Mouse (Mus musculus): Measurements from ENCODE around the gene Myzap. TPM values are rescaled to one million over a fixed set of nuclear protein-coding genes. Genes with fewer than 3 reads are reported as not detected.
"Not testable (repeated sequence)": the region's sequence is repeated elsewhere in the genome, so short reads cannot be mapped to it uniquely, and the experiment has no call there.

Gene Myzap
- polyA plus RNA-seq, 1 experiment = 1.3 TPM

- no peaks in the 10 kb centered on the region for H3K4me1 ChIP-seq (ENCODE audit: control insufficient read depth, insufficient read depth, low read length)
- H3K4me3 ChIP-seq (ENCODE audit: insufficient read depth, low read length) = no peak overlapping the region
- no peak overlapping the region for H3K27ac ChIP-seq (ENCODE audit: insufficient read depth, low read length)
- no peak for TF ChIP-seq CTCF (IDR thresholded peaks at IDR 0.05; ENCODE audit: extremely low read depth, insufficient read depth, low read length)
- no peak for TF ChIP-seq POLR2A (IDR thresholded peaks at IDR 0.05; ENCODE audit: extremely low read depth, insufficient read depth, low read length)
These were observed 95.5 kb downstream of the Myzap start for GRCm38 (mm10) chr9:71496637-71497036.

GRCm38 (mm10) chr9:71493771-71494170, 98.4 kb downstream of the Myzap start:
- no peaks in the 10 kb centered on the region for H3K4me1 ChIP-seq (ENCODE audit: control insufficient read depth, insufficient read depth, low read length)
- H3K27ac ChIP-seq (ENCODE audit: insufficient read depth, low read length) = no peak overlapping the region
- TF ChIP-seq POLR2A (IDR thresholded peaks at IDR 0.05; ENCODE audit: extremely low read depth, insufficient read depth, low read length) = no peak
- TF ChIP-seq CTCF (IDR thresholded peaks at IDR 0.05; ENCODE audit: extremely low read depth, insufficient read depth, low read length) = no peak
- H3K4me3 ChIP-seq (ENCODE audit: insufficient read depth, low read length) = no peak overlapping the region

- Histone ChIP-seq H3K4me1 (ENCODE audit: control insufficient read depth, insufficient read depth, low read length) (no peaks in the 10 kb centered on the region), H3K4me3 (ENCODE audit: insufficient read depth, low read length) (no peak overlapping the region), H3K27ac (ENCODE audit: insufficient read depth, low read length) (no peak overlapping the region)
- no peak for TF ChIP-seq CTCF (IDR thresholded peaks at IDR 0.05; ENCODE audit: extremely low read depth, insufficient read depth, low read length)
- TF ChIP-seq POLR2A (IDR thresholded peaks at IDR 0.05; ENCODE audit: extremely low read depth, insufficient read depth, low read length) = no peak
These were observed 99.7 kb downstream of the Myzap start for GRCm38 (mm10) chr9:71492296-71493025.

GRCm38 (mm10) chr9:71490076-71490475, 102.1 kb downstream of the Myzap start:
- no peak for TF ChIP-seq CTCF (IDR thresholded peaks at IDR 0.05; ENCODE audit: extremely low read depth, insufficient read depth, low read length)
- no peak for TF ChIP-seq POLR2A (IDR thresholded peaks at IDR 0.05; ENCODE audit: extremely low read depth, insufficient read depth, low read length)
- Histone ChIP-seq H3K27ac (ENCODE audit: insufficient read depth, low read length) (no peak overlapping the region), H3K4me1 (ENCODE audit: control insufficient read depth, insufficient read depth, low read length) (no peaks in the 10 kb centered on the region), H3K4me3 (ENCODE audit: insufficient read depth, low read length) (no peak overlapping the region)

- H3K27ac ChIP-seq (ENCODE audit: insufficient read depth, low read length) = no peak overlapping the region
- TF ChIP-seq POLR2A (IDR thresholded peaks at IDR 0.05; ENCODE audit: extremely low read depth, insufficient read depth, low read length) (no peak), CTCF (IDR thresholded peaks at IDR 0.05; ENCODE audit: extremely low read depth, insufficient read depth, low read length) (no peak)
These were observed 106.0 kb downstream of the Myzap start for GRCm38 (mm10) chr9:71486127-71486526.

GRCm38 (mm10) chr9:71485475-71486094, 106.6 kb downstream of the Myzap start, which contains the start of gene Polr2m:
Polr2m (minus strand) TSS chr9:71485935.
- Histone ChIP-seq H3K27ac (ENCODE audit: insufficient read depth, low read length) (peak within 1 kb of the TSS; percentile 97), H3K4me3 (ENCODE audit: insufficient read depth, low read length) (peak within 1 kb of the TSS; percentile 80), H3K4me1 (ENCODE audit: control insufficient read depth, insufficient read depth, low read length) (no peaks in the 10 kb centered on the region; the same call in 1 of the 2 replicates)
- TF ChIP-seq POLR2A (IDR thresholded peaks at IDR 0.05; ENCODE audit: extremely low read depth, insufficient read depth, low read length) (peak; percentile 76), CTCF (IDR thresholded peaks at IDR 0.05; ENCODE audit: extremely low read depth, insufficient read depth, low read length) (no peak)

More at GRCm38 (mm10) chr9:71486127-71486526, 106.0 kb downstream of the Myzap start:
- peak overlapping the region; percentile 80; the same call in 1 of the 2 replicates for H3K4me3 ChIP-seq (ENCODE audit: insufficient read depth, low read length)
- no peaks in the 10 kb centered on the region; the same call in 1 of the 2 replicates for H3K4me1 ChIP-seq (ENCODE audit: control insufficient read depth, insufficient read depth, low read length)

- no peaks in the 10 kb centered on the region; the same call in 1 of the 2 replicates for H3K4me1 ChIP-seq (ENCODE audit: control insufficient read depth, insufficient read depth, low read length)
- TF ChIP-seq POLR2A (IDR thresholded peaks at IDR 0.05; ENCODE audit: extremely low read depth, insufficient read depth, low read length) (no peak), CTCF (IDR thresholded peaks at IDR 0.05; ENCODE audit: extremely low read depth, insufficient read depth, low read length) (no peak)
- H3K27ac ChIP-seq (ENCODE audit: insufficient read depth, low read length) = peak overlapping the region; percentile 97
- peak overlapping the region; percentile 80 for H3K4me3 ChIP-seq (ENCODE audit: insufficient read depth, low read length)
These were observed 107.2 kb downstream of the Myzap start for GRCm38 (mm10) chr9:71484871-71485474.

GRCm38 (mm10) chr9:71483872-71484271, 108.3 kb downstream of the Myzap start:
- H3K27ac ChIP-seq (ENCODE audit: insufficient read depth, low read length); H3K4me1 ChIP-seq (ENCODE audit: control insufficient read depth, insufficient read depth, low read length); H3K4me3 ChIP-seq (ENCODE audit: insufficient read depth, low read length): not testable (repeated sequence)

GRCm38 (mm10) chr9:71480305-71480704, 111.9 kb downstream of the Myzap start:
- no peak overlapping the region for H3K4me3 ChIP-seq (ENCODE audit: insufficient read depth, low read length)
- H3K27ac ChIP-seq (ENCODE audit: insufficient read depth, low read length) = no peak overlapping the region
- no peaks in the 10 kb centered on the region; the same call in 1 of the 2 replicates for H3K4me1 ChIP-seq (ENCODE audit: control insufficient read depth, insufficient read depth, low read length)
- TF ChIP-seq POLR2A (IDR thresholded peaks at IDR 0.05; ENCODE audit: extremely low read depth, insufficient read depth, low read length) (no peak), CTCF (IDR thresholded peaks at IDR 0.05; ENCODE audit: extremely low read depth, insufficient read depth, low read length) (no peak)

All from cortical plate, adult 2 months (tissue).